Mouse (Mus musculus): ENCODE data around the gene Tmem150a.

Tmem150a gene

GRCm38 (mm10) chr6:72355066-72355911 lies at the start of gene Tmem150a:
Gene Tmem150a, plus strand, starts transcription at chr6:72355447.
- peak; percentile 70 to 82 for DNase-seq (ENCODE audit: low spot score in 2 of 2)

DNA sequence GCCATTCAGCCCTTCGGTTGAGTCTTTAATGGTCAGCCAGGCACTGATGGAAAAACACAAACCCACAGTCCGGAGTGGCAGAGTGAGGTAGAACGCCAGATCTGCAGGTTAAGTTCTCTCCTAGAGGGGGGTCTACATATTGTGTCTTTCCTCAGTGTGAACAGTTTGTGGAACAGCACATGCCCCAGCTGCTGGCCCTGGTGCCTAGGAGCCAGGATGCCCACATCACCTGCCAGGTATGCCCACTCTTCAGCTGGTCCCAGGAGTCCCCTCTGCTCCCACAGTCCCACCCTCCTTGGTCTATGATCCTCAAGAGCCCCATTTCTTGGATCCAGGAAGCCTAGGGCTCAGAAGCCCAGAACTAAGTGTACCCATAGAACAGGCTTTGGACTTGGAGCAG lies 43.0 kb upstream of the Tmem150a start:
- DNase-seq (ENCODE audit: low spot score in 2 of 2): no peak

- no peak for DNase-seq (ENCODE audit: low spot score in 2 of 2)
Measured at GRCm38 (mm10) chr6:72313124-72313867, 42.0 kb upstream of the Tmem150a start.

DNA sequence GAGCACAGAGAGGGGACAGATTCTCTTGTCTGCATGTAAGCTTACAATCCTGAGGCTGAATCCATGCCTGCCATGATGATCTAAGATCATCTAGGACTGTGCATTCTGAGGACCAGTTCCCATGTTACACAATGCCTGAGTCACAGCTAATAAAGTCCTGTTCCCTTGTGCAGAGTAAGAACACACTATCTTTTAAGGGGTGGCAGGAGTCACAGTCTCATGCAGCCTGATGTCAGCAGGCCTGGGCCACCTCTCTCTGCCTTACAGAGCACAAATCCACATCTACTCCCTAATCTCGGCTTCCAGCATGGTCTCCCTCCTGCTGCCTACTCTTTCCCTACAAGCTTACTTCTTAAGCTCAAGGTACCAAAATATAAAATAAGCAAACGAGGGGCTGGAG lies 39.9 kb upstream of the Tmem150a start:
- no peak for DNase-seq (ENCODE audit: low spot score in 2 of 2)

DNA sequence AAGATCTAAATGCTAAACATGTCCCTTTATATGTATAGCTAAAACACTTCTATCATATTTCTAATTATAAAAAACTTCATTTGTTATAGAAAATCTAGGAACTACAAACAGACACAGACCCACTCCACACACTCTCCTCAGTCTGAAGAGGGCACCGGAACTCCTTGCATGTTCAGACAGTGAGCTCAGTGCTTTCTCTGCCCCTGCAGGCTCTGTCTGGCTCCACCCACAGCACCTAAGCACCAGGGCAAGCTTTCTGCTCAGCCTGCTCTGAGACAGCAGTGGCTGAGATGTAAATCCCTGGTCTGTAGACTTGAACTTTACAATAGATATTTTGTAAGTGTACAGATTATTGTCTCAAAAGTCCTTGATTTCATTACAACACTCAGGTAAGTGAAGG lies 39.2 kb upstream of the Tmem150a start:
- DNase-seq (ENCODE audit: low spot score in 2 of 2): no peak

DNA sequence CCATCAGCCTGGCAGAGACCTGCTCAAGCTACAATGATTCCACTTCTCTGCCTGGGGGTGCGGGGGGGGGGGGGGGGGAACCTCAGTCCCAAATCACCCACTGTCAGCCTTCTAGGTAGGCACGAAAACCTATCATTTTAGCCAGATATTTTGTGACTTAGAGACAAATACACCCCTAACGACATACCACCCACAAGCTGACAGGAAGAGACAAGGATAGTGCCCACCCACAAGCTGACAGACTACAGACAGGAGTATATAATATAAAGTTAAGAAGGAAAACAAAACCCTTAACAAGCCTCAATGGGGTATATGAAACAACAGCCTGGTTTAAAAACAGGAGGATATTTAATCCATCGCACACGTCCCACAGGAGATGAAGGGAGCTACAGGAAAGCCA lies 36.8 kb upstream of the Tmem150a start:
- no peak for DNase-seq (ENCODE audit: low spot score in 2 of 2)

- DNase-seq (ENCODE audit: low spot score in 2 of 2): peak in 1 of 2 experiments; percentile 40
Measured at GRCm38 (mm10) chr6:72319019-72319418, 36.2 kb upstream of the Tmem150a start.

- no peak for DNase-seq (ENCODE audit: low spot score in 2 of 2)
Measured at GRCm38 (mm10) chr6:72322936-72323335, 32.3 kb upstream of the Tmem150a start.

DNA sequence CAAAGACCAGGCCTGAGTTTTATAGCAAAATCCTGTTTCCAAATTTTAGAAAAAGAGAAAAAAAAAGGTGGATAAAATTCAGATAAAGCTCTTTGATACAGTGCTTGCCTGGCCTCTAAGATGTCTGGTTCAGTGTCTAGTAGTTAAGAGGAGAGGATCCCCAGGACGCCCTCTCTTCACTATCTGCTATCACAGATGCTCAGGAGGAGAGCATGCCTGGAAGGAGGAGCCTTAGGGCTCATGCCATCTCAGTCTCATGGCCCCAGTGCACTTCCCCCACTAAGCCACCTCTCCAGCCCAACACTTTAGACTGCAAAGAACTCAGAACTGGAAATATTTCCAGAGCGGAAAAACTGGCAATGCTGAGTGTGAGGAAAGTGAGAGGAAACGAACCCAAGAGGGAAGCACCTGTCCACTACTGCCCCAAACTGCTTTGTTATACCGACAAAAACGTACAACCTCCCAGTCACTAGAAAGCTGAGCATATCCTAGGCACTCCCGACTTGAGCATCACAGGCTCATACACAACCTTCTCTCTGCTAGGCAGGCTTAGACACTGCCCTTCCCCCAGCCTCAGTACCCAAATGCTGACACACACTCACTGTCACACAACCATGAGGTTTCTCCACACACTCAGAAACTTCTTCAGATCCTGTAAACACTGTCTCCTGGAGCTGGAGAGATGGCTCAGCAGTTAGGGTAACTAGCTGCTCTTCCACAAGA lies 31.3 kb upstream of the Tmem150a start:
- peak in 1 of 2 experiments; percentile 27 for DNase-seq (ENCODE audit: low spot score in 2 of 2)

DNA sequence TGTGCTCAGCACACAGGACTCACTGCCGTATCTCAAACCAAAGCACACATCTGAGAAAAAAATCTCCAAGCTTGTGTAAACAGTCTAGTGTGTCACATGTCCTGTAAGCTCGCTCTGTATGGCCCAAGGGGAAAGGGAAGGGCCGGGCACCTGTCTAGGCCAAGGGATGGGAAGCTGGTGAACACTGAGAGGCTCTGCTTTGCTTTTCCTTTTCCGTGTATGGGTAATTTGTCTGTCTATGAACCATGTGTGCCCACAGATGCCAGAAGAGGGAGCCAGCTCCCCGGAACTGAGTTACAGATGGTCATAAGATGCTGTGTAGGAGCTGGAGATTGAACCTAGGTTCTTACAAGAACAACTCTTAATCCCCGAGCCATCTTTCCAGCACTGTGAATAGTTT lies 29.0 kb upstream of the Tmem150a start:
- DNase-seq (ENCODE audit: low spot score in 2 of 2): peak in 1 of 2 experiments; percentile 37

GRCm38 (mm10) chr6:72329019-72329418 lies 26.2 kb upstream of the Tmem150a start:
- DNase-seq (ENCODE audit: low spot score in 2 of 2): no peak

DNA sequence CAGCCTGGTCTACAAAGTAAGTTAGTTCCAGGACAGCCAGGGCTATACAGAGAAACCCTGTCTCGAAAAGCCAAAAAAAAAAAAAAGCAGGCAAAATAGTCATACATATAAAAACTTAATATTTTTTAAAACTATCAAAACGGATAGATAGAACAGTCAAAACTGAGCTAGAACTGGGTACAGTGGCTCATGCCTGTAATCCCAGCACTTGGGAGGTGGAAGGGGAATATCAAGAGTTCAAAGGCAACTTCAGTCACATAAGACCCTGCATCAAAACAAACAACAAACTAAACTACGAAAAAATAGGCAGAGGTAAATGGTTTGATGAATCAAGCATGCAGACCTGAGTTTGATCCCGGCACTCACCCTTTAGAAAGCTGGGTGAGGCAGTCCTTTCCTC lies 25.1 kb upstream of the Tmem150a start:
- DNase-seq (ENCODE audit: low spot score in 2 of 2): no peak

GRCm38 (mm10) chr6:72333111-72333510 lies 22.1 kb upstream of the Tmem150a start:
- DNase-seq (ENCODE audit: low spot score in 2 of 2): no peak

- no peak for DNase-seq (ENCODE audit: low spot score in 2 of 2)
Measured at GRCm38 (mm10) chr6:72340481-72340880, 14.8 kb upstream of the Tmem150a start.

- no peak for DNase-seq (ENCODE audit: low spot score in 2 of 2)
Measured at GRCm38 (mm10) chr6:72344396-72345073, 10.7 kb upstream of the Tmem150a start.

- peak; percentile 90 to 95 for DNase-seq (ENCODE audit: low spot score in 2 of 2)
Measured at GRCm38 (mm10) chr6:72345074-72345567, 10.1 kb upstream of the Tmem150a start, which contains the start of gene Usp39. Gene Usp39, minus strand, starts transcription at chr6:72345184.

DNA sequence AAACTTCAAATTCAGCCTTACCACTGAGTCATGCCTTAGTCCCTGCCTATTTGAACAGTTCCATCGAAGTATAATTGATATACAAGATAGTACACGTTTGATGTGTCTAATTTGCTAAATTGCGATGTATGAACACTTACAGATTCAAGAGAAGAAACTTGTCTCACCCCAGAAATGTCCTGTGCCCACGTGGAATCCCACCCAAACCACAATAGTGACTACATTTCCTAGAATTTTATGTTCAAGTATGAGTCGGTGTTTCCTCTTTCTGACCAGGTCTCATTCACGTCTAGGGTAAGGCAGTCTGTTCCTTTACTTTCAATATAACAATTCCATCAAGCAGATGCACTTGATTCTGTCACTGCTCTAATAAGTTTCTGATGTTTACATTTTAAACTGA lies 9.6 kb upstream of the Tmem150a start:
- no peak for DNase-seq (ENCODE audit: low spot score in 2 of 2)

- DNase-seq (ENCODE audit: low spot score in 2 of 2): no peak
Measured at GRCm38 (mm10) chr6:72346261-72346660, 9.0 kb upstream of the Tmem150a start.

GRCm38 (mm10) chr6:72347166-72347941 lies 7.9 kb upstream of the Tmem150a start, which contains the start of gene 0610030E20Rik:
Gene 0610030E20Rik, plus strand, starts transcription at chr6:72347317.
- DNase-seq (ENCODE audit: low spot score in 2 of 2): peak; percentile 80 to 90

GRCm38 (mm10) chr6:72348411-72348810 lies 6.8 kb upstream of the Tmem150a start:
- no peak for DNase-seq (ENCODE audit: low spot score in 2 of 2)

DNA sequence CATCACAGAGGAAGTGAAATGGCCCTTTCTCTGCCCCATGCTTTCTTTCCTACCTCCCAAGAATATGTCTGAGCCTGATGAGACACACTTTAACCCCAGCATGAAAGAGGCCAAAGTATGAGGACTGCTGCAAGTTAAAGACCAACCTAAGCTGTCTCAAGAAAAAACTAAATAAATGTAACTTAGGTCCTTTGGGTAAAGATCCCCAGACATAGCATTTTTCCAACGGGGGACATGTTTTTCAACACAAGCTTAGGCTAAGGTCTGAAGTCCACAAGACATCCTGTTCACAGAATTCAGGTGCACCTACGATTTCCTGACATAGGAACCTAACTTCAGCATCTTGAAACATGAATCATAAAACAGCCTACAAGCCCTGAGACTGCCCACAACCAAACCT lies 5.0 kb upstream of the Tmem150a start:
- DNase-seq (ENCODE audit: low spot score in 2 of 2): no peak
